Mouse (Mus musculus) c-Kit-positive CD71-negative TER-119-negative erythroid progenitor cells, embryonic 14.5 days (primary cell): ENCODE measurements around the gene Prkacb.

ENCODE experiments used
- DNase-seq: peaks from one replicate; pipeline ENCODE4 v3.0.0-alpha.2; 2013; ENCODE audit warnings: low read depth

The Prkacb gene

DNA sequence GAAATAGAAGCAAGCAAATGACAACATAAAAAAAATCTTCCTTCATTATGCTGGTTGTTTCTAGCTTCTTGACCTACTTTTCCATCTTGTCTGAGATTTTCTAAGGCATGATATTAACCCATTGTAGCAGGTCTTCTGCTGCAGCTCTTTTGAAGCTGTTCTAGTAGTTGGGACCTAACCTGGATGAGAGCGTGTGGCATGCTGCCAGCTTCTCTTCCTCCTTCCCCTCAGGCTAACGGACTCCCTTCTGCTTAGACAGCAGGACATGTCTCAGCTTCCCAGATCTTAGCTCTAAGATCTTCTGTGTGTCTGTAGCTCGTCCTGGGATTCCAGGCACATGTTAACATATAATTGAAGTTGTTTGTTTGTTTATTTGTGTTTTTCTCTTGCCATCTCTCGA is 93.1 kb downstream of the Prkacb start:
- DNase-seq, result no peak

- DNase-seq, result no peak
Measured at GRCm38 (mm10) chr3:146718251-146718650, 94.5 kb downstream of the Prkacb start.

DNA sequence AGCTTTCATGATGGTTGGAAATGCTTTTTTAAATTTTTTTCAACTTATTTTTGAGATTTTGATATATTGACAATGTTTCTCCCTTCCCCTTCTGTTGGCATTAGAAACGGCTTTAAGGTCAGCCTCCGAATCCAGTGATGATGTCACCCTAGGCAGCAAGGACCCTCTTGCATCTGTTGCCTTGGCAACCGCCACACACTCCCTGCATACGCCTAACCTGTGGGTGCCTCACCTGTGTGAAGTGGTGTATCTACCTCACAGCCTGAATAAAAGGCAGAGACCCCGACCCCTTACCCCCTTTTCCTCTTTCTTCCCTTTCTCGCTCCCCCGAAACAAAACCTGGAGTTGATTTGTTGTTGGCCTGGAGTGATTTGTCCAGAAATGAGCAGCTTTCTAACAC is 100.5 kb downstream of the Prkacb start:
- no peak for DNase-seq

DNA sequence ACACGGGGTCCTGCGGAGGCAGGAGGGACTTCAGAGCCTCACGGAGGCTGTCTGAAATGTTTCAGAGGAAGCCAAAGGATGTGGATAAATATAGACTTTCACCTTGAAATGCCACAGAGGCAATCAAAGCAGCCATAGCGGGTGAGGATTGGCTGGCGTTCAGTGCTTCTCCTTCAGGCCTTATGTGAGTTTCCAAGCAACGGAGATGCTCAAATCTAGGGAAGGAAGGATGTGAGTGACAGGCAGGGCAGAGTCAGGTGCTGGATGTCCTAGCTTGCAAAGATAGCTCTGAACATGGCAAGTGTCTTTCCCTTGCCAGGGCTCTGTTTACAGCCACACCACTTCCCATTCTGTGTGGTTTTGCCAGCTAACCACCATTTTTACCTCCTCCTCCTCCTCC is 101.2 kb downstream of the Prkacb start:
- no peak for DNase-seq

GRCm38 (mm10) chr3:146711084-146711483 is 101.7 kb downstream of the Prkacb start:
- DNase-seq, result no peak

GRCm38 (mm10) chr3:146709086-146709485 is 103.7 kb downstream of the Prkacb start:
- no peak for DNase-seq

DNA sequence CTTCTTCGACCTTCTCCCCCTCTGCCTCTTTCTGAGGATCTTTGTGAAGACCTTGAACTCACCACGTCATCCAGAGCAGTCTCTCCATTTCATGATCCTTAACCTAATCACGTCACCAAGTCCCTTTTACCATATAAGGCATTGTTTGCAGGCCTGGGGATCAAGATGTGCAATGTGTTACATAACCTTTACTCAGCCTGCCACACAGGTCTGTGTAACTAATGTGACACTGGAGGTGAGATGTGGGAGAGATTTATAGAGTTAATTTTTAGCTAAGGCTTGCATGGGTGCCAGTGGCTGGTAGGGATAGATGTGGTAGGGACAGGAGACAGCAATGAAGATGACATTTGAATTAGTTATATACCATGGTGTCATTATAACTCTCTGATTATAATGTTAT is 104.4 kb downstream of the Prkacb start:
- no peak for DNase-seq

DNA sequence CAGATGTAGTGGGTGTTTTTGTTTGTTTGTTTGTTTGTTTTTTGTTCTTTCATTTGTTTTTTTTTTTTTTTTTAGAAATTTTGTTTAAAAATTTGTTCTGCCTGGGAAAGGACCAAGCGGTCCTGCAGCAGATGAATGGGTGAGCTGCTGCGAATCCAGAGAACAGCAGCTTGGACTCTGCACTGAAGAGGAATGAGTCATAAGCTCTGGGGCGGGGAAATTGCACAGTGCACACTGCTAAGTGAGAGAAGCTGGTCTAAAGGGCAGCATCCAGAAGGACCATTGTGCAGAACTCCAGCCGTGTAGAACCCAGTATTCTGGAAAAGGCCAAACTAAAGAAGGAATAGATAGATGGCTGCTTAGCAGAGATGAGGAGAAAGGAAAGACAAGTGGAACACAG is 108.7 kb downstream of the Prkacb start:
- no peak for DNase-seq

GRCm38 (mm10) chr3:146700051-146700450 is 112.7 kb downstream of the Prkacb start:
- no peak for DNase-seq

DNA sequence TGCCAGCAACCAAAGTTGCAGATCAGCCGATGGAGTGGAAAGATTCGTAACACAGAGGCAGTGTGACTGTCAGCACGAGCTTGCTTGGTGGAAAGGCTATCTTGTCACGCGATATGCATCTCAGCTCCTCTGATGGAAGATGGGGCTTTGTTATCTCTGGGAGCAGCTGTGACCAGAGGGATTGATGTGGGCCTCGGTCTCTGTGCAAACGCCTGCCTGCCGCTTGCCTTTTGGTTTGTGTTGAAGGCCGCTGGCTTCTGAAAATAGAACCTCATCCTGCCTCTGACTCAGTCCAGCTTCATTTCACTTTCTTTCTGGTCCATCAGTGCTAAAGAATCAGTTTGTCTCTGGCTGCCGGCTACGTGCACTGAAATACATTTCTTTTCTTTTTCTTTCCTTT is 113.8 kb downstream of the Prkacb start:
- DNase-seq, result no peak

DNA sequence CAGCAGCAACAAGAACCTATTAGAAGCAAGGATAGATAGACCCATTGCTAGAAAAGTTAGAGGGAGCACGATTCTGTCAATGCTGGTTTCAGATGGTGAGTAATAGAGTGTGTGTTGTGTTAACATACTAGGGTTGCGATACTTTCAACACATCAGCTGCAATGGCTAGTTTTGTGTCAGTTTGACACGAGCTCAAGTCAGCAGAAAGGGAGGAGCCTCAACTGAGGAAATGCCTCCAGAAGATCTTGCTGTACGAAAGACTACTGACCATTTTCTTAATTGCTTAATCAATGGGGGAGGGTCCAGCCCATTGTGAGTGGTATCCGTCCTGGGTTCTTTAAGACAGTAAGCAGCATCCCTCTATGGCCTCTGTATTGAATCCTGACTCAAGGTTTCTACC is 120.2 kb downstream of the Prkacb start:
- DNase-seq, result no peak

DNA sequence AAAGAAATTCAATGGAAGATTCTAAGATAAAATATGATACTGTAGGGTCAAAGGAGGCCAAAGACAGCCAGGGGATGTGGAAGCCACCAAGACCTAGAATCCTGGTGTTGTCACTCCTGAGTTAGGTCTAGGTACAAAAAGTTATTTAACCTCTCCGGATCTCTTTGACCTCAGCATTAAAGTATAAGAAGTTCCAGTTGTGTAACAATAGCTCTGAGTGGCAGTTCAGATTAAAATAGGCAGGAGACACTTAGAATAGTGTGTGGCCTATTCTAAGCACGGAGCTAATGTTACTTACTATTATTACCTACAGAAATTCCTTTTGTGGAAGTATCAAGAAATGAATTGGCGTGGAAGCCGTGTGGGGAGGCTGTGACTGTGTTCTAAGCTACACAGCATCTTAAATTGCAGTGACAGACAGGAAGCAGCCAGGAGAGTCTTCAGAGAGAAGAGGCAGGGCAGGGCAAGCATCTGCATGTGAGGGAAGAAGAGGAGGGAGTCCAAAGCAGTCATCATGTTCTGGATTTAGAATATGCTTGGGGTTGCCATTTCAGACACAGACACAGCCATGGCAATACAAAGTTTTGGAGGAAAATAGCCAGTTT is 125.6 kb downstream of the Prkacb start:
- no peak for DNase-seq

- DNase-seq, result no peak
Measured at GRCm38 (mm10) chr3:146686428-146686827, 126.4 kb downstream of the Prkacb start.

DNA sequence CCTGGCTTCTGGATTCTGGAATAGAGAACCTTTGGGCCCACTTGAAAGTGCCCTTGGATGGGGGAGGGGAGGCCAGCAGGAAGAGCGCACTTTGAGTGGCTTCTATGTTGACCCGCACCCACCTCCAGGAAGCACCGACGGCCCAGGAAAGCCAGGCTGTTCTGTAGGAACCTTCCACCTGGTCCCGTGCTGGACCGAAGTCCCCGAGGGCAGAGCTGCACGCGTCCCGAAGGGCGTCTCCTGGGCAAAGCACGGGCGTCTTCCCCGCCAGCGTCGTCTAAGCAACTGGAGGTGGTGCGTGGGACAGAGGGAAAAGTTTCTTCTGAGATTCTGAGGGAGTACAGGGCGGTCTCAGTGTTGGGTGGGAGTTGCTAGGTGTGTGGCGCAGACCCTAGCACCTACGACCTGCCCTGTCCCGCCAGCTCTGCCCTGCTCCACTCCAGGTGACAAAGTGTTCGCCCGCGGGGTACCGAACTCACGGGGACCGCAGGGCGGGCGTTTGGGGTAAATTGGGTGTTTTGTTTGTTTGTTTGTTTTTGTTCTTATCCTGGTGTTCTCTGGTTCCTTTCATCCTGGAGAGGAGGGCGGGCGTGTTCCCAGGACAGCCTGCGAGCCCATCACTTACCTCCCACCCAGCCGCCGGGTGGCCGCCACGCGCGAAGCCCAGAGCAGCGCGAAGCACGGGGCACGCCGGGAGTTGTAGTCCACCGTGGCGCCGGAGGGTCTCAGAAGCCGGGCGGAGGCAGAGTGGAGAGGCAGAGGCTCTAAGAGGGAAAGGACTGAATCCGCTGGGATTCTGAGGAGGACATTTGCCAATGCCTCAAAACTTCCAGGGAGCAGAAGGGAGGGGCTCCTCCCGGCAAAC is 127.7 kb downstream of the Prkacb start, which contains the start of gene Samd13:
Gene Samd13, minus strand, starts transcription at position 782 of the 865 bp plus-strand sequence.
- DNase-seq, result no peak

DNA sequence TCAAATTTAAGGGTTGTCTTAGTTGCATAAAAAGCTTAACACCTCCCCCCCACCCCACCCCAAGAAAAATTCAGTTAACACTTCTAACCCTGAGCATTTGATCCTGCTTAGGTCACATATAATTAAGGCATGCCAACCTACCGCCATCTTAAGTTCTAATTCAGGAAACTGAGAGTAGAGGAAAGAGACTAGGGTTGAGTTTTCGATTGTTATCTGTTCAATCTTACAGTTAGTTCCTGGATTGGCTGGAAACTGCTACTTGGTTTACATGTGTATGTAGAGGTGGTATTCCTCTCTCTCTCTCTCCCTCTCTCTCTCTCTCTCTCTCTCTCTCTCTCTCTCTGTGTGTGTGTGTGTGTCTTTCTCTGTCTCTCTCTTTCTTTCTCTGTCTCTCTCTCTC is 129.7 kb downstream of the Prkacb start:
- no peak for DNase-seq

DNA sequence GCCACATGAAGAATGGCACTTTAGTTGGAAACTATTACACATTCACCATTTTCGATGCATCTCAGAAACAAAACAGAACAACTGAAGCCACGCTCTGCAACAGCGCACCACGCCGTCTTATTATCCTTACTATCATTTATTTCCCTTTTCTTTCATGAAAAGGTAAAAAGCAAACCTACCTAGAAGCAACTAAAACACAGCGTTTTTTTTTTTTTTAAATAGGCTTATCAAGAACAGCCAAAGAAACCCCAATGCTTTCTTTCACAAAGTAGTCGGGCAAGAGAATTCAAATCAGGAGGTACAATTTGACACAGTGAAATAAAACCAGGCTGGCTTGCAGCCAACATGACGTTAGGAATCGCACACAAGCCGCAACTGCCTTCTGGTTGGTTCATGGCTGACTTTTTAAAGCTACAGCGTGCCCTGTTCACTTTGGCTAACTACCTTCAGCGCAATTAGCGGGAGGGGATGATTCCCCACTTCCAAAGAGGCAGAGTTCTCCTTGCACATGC is 130.6 kb downstream of the Prkacb start:
- DNase-seq, result no peak

DNA sequence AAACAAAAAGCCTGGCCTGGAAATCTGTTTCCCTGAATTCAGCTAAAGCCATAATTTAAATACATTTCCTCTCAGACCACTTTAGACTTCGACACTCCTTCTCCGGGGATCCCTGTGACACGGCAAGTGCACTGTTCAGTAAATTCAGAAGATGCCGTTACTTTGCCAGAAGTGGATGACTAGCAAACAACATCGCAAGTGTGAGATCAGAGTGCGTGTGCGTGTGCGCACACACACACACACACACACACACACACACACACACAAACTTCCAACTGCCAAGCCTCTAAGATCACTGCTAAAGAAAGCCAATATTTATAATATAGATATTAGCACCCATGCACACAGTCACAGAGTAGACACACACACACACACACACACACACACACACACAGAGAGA is 131.1 kb downstream of the Prkacb start:
- no peak for DNase-seq

GRCm38 (mm10) chr3:146680625-146681024 is 132.2 kb downstream of the Prkacb start:
- no peak for DNase-seq

DNA sequence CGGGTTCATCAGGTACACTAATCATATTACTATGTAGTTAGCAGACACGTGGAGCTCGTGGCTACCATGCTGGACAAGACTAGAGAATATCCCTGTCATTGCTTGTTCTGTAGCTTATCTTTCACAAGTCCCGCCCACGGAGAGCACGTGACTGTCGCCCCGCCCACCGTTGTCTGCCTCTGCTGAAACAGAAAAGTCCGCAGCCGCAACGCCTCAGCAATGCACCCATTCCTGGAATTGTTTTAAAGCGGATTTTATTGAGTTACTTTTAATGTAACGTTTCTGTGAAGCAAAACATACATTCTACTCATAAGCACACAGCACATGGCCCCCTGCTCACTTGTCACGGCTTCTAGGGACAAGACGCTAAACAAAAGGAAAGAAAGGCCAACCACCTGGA is 133.1 kb downstream of the Prkacb start:
- DNase-seq, result no peak
